Mouse (Mus musculus): ENCODE measurements around the gene Traf7.

Gene Traf7

GRCm38 (mm10) chr17:24506332-24507070, 21.2 kb downstream of the Traf7 start:
- DNase-seq (ENCODE audit: low spot score), result peak; percentile 60

GRCm38 (mm10) chr17:24505286-24505955, 22.3 kb downstream of the Traf7 start:
- no peak for DNase-seq (ENCODE audit: low spot score)

- no peak for DNase-seq (ENCODE audit: low spot score)
Measured at GRCm38 (mm10) chr17:24504085-24504484, 23.7 kb downstream of the Traf7 start.

- DNase-seq (ENCODE audit: low spot score), result no peak
Measured at GRCm38 (mm10) chr17:24502208-24502607, 25.5 kb downstream of the Traf7 start.

- DNase-seq (ENCODE audit: low spot score), result no peak
Measured at GRCm38 (mm10) chr17:24496026-24496425, 31.7 kb downstream of the Traf7 start.

- DNase-seq (ENCODE audit: low spot score), result no peak
Measured at GRCm38 (mm10) chr17:24495443-24495842, 32.3 kb downstream of the Traf7 start.

GRCm38 (mm10) chr17:24494627-24495335, 33.0 kb downstream of the Traf7 start:
- DNase-seq (ENCODE audit: low spot score), result no peak

GRCm38 (mm10) chr17:24490399-24490798, 37.3 kb downstream of the Traf7 start:
- DNase-seq (ENCODE audit: low spot score), result no peak

GRCm38 (mm10) chr17:24489265-24490030, 38.3 kb downstream of the Traf7 start:
- DNase-seq (ENCODE audit: low spot score), result no peak

- DNase-seq (ENCODE audit: low spot score), result peak; percentile 78
Measured at GRCm38 (mm10) chr17:24488662-24489264, 39.0 kb downstream of the Traf7 start.

- DNase-seq (ENCODE audit: low spot score), result peak; percentile 75
Measured at GRCm38 (mm10) chr17:24488186-24488661, 39.5 kb downstream of the Traf7 start, which contains the start of gene Caskin1. Gene Caskin1, plus strand, starts transcription at chr17:24488601.

GRCm38 (mm10) chr17:24485090-24485860, 42.5 kb downstream of the Traf7 start:
- DNase-seq (ENCODE audit: low spot score), result no peak

GRCm38 (mm10) chr17:24483495-24483894, 44.2 kb downstream of the Traf7 start:
- DNase-seq (ENCODE audit: low spot score), result no peak

GRCm38 (mm10) chr17:24481027-24481815, 46.5 kb downstream of the Traf7 start:
- no peak for DNase-seq (ENCODE audit: low spot score)

GRCm38 (mm10) chr17:24480201-24480826, 47.4 kb downstream of the Traf7 start:
- no peak for DNase-seq (ENCODE audit: low spot score)

GRCm38 (mm10) chr17:24479431-24479830, 48.3 kb downstream of the Traf7 start:
- DNase-seq (ENCODE audit: low spot score), result no peak

GRCm38 (mm10) chr17:24478663-24479380, 48.9 kb downstream of the Traf7 start, which contains the start of gene Mlst8:
Gene Mlst8, minus strand, starts transcription at chr17:24479078.
- DNase-seq (ENCODE audit: low spot score), result peak; percentile 99

GRCm38 (mm10) chr17:24477985-24478600, 49.6 kb downstream of the Traf7 start:
- no peak for DNase-seq (ENCODE audit: low spot score)
